Mouse (Mus musculus): Measurements from ENCODE around the gene Irgq.
"Not testable (repeated sequence)": the region's sequence is repeated elsewhere in the genome, so short reads cannot be mapped to it uniquely, and the experiment has no call there.

Gene Irgq

DNA sequence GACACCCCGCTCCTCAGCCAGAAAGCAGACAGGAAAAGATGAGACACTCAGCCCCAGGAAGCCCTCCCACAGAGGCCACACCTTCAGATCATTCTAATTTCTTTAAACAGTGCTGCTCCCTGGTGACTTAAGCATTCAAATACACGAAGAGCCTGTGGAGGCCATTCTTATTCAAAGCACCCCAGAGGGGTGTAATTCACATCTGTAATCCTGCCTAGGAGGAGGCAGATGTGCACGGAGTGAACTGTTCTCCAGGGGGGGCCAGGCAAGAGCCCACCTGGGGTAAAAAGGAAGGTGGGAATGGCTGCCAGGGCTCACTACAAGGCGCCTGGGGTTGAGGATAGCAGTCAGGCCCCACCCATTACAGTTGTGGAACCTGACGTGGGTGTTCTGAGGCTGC is 13.4 kb upstream of the Irgq start:
- no peak for DNase-seq

DNA sequence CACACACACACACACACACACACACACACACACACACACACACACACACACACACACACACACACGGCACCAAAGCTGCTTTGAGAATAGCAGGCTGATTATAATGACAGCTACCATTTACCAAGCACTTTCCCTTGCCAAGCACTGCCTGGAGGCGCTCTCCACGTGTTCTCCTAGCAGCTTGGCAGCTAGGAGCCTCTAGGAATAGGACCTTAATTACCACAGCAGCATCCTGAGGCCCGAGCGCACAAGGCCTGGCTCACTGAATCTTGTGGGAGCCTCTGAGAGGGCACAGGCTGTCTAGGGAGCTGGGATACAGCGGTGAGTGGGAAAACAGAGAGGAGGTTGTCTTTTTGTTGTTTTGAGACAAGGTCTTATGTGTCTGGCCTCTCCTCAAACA is 12.8 kb upstream of the Irgq start:
- DNase-seq = peak; percentile 1

DNA sequence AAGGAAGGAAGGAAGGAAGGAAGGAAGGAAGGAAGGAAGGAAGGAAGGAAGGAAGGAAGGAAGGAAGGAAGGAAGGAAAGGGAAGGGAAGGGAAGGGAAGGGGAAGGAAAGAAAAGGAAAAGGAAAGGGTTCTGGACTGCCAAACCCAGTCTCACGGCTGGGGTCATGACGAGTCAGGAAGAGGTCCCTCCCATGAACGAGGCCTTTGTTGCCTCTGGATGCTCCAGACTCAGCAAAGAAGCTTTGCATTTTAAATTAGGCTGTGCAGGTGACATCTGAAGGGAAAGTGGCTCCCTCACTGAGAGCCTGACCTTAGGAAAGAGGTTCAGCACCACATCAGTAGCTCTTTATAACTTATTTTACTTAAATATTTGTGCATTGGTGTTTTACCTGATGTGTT is 11.4 kb upstream of the Irgq start:
- DNase-seq = no peak

DNA sequence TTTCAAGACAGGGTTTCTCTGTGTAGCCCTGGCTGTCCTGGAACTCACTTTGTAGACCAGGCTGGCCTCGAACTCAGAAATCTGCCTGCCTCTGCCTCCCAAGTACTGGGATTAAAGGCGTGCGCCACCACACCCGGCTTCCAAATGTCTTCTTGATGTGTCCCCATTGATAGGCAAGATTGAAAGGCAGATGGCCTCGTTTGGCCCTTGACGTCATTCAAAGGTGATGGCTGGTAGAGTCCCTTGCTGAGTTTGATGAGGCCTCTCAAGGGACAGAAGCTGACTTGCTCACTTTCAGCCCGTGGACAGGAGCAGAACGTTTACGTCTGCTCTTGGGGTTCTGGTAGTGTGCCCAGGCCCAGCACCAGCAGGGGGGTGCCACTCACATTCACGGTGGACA is 10.4 kb upstream of the Irgq start:
- DNase-seq = not testable (repeated sequence)

DNA sequence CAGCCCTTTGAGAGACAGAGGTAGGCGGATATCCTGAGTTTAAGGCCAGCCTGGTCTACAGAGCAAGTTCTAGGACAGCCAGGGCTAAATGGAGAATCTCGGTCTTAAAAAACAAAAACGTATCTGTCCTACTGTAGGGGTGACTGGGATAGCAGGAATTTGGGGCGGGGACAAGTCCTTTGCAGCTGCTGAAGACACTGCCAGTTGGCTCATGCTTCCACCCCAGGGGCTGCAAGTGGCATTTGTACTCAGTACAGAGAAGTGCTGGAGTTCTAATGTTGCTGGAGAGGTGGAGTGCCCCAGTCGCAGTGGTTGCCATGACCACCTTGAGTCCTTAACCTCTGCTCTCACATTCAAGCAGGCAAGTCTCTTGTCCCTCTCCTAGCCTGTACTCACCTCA is 7.7 kb upstream of the Irgq start:
- no peak for DNase-seq

DNA sequence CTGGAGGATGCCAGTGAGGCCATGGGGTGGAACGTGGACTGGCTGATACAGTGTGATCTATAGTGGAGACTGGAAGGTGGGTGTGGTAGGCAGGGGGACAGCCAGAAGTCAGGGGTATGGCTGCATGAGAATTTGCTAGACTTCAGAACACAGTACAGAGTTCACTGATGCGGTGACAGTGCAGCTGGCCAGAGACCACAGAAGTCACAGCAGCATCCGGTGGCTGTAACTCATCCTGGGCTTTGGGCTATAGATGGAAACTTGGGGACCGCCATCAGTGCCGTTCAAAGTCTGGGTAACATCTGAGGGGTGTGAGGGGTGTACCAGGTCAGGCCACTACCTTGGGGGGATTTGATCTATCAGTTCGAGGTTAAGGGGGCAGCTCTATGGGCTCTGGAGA is 6.8 kb upstream of the Irgq start:
- DNase-seq = no peak

DNA sequence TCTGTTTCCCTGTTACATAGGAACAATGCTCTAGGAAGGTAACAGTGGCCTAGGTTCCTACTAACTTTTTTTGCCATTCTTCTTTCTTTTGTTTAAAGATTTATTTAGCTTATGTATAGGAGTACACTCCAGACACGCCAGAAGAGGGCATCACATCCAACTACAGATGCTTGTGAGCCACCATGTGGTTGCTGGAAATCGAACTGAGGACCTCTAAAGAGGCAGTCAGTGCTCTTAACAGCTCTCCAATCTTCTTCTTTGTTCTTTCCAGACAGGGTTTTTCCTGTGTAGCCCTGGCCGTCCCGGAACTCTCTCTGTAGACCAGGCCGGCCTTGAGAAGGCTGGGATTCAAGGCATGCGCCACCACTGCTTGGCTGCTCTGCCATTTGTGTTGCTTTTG is 5.5 kb upstream of the Irgq start:
- DNase-seq = no peak

DNA sequence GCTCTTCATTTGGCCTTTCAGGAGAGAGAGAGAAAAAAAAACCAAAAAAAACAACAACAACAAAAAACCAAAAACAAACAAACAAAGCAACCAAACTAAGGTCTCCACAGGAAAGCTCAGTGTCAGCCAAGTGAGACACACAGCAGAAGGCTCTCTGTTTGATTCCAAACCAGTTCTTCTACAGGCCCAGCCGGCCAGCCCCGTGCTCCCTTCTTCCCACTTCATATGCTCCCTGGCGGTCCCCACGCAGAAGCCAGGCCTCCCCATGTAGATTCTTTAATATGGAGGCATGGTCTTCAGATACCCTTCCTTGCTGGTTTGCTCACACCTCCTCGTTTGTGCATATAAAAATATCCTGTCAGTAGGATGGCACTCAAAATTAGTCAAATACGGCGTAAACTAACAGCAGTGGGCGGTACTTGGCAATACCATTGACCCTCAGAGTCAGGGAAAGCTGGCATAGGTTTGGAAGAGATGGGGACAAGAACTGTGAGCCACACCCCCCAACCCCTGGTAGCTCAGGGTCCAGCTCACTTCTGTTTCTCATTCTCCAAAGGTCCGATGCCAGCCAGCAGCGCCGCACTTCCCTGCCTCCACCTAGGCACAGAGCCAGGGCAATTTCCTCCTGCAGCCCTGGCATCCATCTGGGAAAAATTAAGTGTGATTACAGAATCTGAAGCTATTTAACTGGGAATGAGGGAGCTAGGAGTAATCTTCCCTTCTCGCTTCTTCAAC is 4.6 kb upstream of the Irgq start:
- DNase-seq = peak; percentile 6

DNA sequence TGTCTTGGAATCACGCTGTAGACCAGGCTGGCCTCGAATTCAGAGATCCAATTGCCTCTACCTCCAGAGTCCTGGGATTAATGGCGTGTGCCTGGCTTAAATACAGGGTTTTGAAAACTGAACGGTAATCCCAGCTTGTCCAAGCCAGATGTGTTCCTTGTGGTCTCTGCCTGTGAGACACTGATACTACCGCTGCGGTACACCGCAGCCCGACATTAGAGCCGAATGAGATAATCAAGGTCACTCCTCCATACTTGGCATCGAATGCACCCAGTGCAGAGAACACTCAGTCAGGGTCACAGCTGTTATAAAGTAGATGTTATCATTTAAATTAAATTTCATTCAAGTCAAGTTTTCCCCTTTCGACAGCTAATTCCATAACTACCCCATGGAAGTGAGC is 1.6 kb upstream of the Irgq start:
- DNase-seq = no peak

DNA sequence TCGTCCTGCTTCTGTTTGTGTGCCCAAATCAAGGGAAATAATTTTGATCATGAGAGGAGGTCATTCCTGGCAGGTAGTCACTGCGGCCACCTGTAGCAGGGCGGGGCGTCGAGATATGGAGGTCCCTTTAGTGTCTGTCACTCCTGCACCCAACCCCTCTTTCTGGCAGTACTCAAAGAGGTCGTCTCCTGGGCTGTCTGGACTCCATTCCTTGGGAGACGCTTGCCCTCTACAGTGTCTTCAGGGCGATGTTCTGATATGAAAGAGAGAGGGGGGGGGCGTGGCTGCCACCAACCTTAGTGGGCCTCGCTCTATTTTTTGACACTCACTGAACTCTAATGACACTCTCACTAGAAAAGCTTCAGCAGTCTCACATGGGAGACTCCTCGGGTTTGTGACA is 909 bp upstream of the Irgq start:
- DNase-seq = peak; percentile 14

DNA sequence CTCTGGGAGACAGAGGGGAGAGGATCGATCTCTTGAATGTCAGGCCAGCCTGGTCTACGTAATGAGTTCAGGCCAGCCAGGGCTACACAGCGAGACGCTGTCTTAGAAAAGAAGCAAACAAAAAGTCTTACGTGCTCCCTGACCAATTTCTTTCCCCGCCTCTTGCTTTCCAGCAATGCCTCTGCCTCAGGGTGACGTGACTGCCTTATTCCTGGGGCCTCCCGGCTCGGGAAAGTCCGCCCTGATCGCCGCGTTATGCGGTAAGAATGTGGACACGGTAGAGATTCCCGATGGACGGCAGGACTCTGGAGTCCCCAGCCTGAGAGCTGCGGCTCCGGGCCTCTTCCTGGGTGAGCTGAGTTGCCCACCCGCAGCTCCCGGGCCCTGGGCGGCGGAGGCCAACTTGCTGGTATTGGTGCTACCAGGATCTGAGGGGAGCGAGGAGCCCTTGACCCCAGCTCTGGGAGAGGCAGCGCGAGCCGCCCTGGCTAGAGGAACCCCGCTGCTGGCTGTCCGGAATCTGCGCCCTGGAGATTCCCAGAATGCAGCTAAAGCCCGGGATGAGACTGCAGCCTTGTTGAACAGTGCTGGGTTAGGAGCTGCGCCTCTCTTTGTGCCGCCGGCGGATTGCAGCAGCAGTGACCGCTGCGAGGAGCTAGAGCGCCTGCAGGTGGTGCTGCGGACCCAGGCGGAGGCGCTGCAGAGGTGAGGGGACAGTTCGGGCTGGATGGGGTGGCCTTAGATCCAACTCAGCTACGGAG is 902 bp downstream of the Irgq start:
- peak; percentile 85 for DNase-seq

DNA sequence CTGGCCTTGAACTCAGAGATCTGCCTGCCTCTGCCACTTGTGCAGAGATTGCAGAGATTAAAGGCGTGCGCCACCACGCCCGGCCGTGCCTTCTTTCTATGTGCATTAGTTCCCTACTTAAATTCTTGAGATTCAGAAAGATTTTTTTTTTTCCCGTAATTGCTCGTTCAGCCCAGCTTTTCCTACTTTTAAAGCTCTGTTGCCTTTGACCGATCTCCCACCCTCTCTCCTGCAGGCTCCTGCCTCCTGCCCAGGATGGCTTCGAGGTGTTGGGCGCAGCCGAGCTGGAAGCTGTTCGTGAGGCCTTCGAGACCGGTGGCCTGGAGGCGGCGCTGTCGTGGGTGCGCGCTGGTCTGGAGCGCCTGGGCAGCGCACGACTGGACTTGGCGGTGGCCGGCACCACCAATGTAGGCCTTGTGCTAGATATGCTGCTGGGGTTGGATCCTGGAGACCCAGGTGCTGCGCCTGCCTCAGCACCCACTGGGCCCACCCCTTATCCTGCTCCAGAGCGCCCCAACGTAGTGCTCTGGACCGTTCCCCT is 2.6 kb downstream of the Irgq start:
- DNase-seq = no peak

DNA sequence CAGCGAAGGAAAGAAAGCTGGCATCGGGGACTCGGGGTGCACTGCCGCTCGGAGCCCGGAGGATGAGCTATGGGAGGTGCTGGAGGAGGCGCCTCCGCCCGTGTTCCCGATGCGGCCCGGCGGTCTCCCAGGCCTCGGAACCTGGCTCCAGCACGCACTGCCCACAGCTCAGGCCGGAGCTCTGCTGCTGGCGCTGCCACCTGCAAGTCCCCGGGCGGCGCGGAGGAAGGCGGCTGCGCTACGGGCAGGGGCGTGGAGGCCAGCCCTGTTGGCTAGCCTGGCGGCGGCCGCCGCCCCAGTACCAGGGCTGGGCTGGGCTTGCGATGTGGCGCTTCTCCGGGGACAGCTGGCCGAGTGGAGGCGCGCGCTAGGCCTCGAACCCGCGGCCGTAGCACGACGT is 3.3 kb downstream of the Irgq start:
- no peak for DNase-seq

DNA sequence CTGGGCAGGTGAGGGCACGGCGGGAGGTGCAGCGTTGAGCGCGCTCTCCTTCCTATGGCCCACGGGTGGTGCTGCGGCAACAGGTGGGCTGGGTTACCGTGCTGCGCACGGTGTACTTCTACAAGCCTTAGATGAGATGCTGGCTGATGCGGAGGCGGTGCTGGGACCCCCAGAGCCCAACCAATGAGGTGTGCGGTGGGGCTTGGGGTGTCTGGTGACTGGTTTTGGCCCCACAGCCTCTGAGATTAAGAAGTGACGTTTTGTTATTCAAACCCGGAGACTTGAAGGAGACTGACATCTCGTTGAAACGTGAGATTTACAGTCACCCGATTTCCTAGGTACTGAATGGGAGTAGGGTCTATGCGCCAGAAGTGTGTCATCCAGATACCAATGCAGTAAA is 3.8 kb downstream of the Irgq start:
- no peak for DNase-seq

DNA sequence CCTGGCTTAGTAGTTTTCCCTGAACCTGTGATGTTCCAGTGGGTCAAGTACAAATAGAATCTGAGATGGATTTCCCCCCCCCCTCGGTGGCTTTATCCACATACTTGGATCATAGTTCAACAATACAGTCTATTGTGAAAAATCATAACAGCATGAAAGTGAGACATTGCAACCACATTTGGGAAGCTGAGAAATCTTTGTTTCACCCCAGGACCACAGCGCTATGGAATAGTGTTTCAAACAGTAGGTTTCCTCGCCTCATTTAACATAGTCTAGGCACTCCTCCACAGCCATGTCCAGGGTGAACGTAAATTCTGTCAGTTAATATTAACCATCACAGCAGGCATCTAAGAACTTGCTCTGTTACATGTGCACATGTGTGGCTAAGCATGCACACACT is 6.6 kb downstream of the Irgq start:
- no peak for DNase-seq

DNA sequence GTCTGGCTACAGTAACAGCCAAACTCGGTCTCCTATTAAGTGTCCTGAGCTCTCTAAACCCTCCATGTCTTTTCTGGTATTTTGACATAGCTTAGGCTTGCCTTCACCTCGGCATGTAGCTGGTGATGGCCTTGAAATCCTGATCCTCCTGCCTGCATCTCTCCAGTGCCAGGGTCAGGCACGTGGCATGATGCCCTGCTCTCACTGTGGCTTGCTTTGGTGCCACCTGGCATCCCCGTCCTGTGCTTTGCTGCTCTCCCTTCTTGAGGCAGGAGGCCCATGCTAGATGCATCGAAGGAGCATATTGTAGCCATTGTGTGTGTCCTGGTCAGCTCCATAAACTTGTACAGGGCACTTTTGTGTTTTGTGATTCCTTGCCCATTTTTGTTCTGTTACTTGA is 7.1 kb downstream of the Irgq start:
- no peak for DNase-seq

DNA sequence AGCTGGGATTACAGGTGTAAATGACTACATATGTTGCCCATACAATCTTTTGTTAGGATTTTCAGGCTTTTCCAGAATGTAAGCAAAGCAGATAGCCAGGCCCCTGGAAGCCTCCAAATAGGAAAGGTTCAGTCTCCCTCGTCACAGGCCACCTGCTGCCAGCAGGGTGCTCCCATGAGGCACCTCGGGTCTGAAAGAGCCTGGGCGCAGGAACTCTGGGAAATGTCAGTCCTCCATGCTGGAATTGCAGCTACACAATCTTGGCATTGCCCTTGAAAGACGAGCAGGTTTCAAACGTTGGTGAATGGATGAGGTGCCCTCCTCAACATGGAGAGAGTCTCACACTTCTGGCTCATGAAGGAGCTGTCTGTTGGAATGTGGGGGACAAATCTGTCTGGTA is 7.7 kb downstream of the Irgq start:
- DNase-seq = no peak

DNA sequence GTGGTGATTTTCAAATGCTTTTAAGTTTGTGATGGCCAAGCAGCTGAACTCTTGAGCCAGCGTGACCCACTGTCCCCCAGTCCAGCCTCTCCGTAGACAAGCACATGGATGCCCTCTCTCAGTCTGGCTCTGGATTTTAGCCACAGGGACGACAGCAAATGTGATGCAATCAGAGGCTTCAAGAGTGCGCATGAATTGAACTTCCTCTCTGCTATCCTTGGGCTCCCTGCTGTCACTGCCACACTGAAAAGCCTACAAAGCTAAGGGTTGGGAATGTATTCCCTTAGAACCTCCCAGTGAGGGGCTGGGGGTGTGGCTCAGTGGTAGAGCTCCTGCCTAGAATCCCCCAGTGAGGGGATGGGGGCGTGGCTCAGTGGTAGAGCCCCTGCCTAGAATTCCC is 8.2 kb downstream of the Irgq start:
- no peak for DNase-seq

DNA sequence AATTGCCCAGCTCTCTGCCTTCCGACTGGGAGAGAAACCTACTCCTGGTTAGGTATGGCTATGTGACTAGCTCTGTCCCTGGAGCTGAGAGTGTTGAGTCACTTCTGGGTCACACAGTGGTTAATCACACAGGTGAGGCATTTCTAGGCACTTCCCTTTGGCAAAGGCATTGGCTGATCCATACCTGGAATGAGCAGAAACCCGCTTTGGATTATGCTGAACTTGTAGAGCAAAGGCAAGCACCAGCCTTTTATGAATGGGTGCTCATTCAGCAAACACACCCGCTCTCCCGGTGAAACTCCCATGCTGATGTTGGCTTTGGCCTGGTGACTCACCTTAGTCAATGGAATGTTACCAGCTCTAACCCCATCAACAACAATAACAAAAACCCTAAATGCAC is 9.2 kb downstream of the Irgq start:
- DNase-seq = no peak

DNA sequence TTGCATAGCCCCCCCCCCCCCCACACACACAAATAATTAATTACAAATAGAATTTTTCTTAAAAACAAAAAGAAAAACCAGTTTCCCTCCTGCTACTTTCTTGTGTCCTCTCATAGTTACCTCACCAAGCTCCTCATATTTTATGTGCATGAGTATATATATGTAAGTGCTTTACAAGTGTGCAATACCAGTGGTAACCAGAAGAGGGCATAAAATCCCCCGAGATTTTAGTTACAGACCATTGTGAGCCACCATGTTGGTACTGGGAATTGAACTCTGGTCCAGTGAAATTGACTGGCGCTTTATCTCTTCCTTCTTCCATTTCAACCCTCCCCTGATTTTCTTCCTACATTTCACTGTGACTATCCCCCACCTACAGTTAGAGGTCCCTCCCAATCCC is 14.0 kb downstream of the Irgq start:
- DNase-seq = no peak

DNA sequence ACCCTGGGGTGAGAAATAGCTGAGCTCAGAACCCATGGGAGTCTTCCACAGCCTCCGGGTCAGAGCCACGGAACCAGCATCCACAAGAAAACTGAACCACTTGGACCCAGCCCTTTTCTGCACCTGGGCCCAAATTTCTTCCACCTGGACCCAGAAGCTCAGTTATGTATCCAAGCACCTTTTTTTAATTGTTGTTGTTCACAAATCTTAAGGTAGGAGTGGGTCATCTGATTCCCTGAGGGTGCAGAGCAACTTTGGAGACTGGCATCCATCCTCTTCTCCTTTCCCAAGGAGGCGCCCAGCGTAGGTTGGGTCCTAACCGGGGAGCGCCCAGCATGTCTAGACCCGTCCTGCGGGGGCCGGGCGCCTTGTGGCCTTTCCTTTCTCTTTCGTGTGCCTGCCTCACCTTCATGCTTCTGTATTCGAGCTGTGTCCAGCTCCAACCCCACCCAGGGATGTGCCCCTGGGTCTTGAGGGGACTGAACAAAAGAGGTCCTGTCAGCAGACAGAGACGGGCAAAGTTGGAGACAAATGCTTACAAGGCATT is 15.7 kb downstream of the Irgq start, which contains the start of the genes Pinlyp and Xrcc1:
Gene Pinlyp, minus strand, starts transcription at position 51 of the 547 bp plus-strand sequence.
Gene Xrcc1, plus strand, starts transcription at position 222 of the 547 bp plus-strand sequence.
- DNase-seq = no peak

DNA sequence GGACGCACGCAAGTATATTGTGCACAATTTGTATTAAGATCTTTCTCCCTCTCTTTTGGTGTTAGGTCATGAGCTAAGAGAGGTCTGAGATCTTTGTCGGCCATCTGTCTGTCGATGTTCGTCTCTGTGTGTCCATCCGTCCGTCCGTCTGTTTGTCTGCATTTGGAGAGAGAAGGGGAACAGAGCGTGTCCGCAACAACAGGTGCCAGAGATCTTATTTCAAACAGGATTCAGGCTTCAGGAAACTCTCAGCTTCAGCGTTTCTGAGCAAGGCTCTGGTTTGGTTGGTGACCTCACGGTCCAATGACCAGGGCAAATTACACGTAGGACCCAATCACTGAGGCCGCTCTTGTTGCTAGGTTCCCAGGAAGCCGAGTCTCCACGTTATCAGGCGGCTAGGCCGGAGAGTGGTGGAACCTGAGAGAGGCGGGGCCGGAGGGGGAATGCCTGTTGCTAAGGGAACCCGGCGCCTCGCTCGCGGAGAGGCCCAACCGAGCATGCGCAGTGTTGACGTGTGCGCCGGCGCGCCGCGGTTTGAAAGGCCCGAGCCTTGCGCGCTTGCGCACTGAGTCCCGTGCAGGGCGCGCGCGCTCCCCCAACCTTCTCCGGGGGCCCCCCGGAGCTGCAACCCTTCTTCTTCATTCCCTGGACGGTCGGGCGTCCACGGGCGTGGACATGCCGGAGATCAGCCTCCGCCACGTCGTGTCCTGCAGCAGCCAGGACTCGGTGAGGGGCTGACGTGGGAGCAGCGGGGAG is 16.3 kb downstream of the Irgq start:
- DNase-seq = peak; percentile 100

DNA sequence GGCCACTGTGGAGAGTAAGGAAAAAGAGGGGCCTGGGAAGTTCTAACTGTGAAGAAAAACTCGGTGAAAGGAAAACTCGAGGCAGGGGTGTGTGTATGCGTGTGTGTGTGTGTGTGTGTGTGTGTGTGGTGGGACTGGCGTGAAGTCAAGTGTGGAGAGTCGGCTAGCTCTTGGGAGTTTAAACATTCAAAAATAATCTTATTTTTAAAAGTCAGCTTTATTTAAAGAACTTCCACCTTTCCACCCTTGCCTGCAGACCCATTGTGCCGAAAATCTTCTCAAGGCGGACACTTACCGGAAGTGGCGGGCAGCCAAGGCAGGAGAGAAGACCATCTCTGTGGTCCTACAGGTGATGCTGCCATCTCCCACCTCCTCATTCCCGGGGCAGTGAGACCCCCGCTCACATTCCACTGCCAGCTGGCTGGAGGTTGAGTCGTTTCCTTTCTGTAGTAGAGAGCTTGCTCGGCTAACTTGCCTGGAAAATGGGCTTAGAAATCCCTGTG is 17.1 kb downstream of the Irgq start:
- no peak for DNase-seq

Measured in lung, postnatal 10 days (tissue).